Mouse (Mus musculus) liver, adult 2 months (tissue): Measurements from ENCODE around the gene Snupn. TPM values are rescaled to one million over a fixed set of nuclear protein-coding genes. Genes with fewer than 3 reads are reported as not detected.

Experiments
- DNase-seq: peaks from one replicate; pipeline ENCODE4 v3.0.0-alpha.2; 2011; ENCODE audit warnings: low read depth, low spot score; ENCODE audit errors: extremely low read depth
- H3K27ac ChIP-seq: fragments of 200-500 bp; replicated peaks from 2 replicates; pipeline ENCODE4 v1.5.1; 2012; ENCODE audit warnings: low read depth, mild to moderate bottlenecking, control low read depth, inconsistent platforms, low read length; ENCODE audit not compliant: insufficient read depth
- H3K27me3 ChIP-seq: fragments of 200-500 bp; 2 replicates; pipeline ENCODE4 v1.6.1; 2012; ENCODE audit warnings: mild to moderate bottlenecking, moderate library complexity, low read length, inconsistent platforms; ENCODE audit not compliant: control insufficient read depth, insufficient read depth
- H3K36me3 ChIP-seq: fragments of 200-500 bp; 2 replicates; pipeline ENCODE4 v1.6.1; 2012; ENCODE audit warnings: low read length, inconsistent platforms; ENCODE audit not compliant: control insufficient read depth, insufficient read depth
- H3K4me1 ChIP-seq: fragments of 200-500 bp; 2 replicates; pipeline ENCODE4 v1.6.1; 2011; ENCODE audit warnings: low read length; ENCODE audit not compliant: control insufficient read depth, insufficient read depth
- H3K4me3 ChIP-seq: fragments of 200-500 bp; 2 replicates; pipeline ENCODE4 v1.5.1; 2011; ENCODE audit warnings: low read depth, mild to moderate bottlenecking, control low read depth, low read length, moderate library complexity; ENCODE audit not compliant: insufficient read depth
- H3K79me2 ChIP-seq: fragments of 200-500 bp; 2 replicates; pipeline ENCODE4 v1.6.1; 2012; ENCODE audit warnings: inconsistent platforms, mild to moderate bottlenecking, low read length, moderate library complexity; ENCODE audit not compliant: control insufficient read depth, insufficient read depth
- H3K9ac ChIP-seq: fragments of 200-500 bp; 2 replicates; pipeline ENCODE4 v1.6.1; 2012; ENCODE audit warnings: low read depth, mild to moderate bottlenecking, control low read depth, inconsistent platforms, low read length
- CTCF ChIP-seq: fragments of 200-500 bp; IDR thresholded peaks from 2 replicates; pipeline ENCODE4 v1.5.1; 2011; ENCODE audit warnings: low read depth, low read length, control low read depth
- WGBS: fragments of 180-500 bp; shearing (Covaris S2); methylation state at CpG from one replicate; pipeline ENCODE4 v1.1.7; 2018; 5-methylcytosine and 5-hydroxymethylcytosine counted together
- polyA plus RNA-seq: library from polyadenylated mRNA; depleted of rRNA; stranded (reverse); fragments of >200 nt; gene quantifications from 2 replicates; pipeline ENCODE4 v1.2.3, GENCODE M21; 2012; rRNA removed
- total RNA-seq: library from RNA; depleted of rRNA; stranded (reverse); fragments of >200 nt; gene quantifications from 2 replicates; pipeline ENCODE4 v1.2.3, GENCODE M21; 2014; rRNA removed

Gene Snupn
- total and polyA plus RNA-seq, 2 experiments, result 3.7 to 8.4 TPM

GRCm38 (mm10) chr9:57031756-57032155 lies 81.1 kb downstream of the Snupn start:
- Histone ChIP-seq H3K4me3 (no peak overlapping the region), H3K4me1 (no peaks in the 10 kb centered on the region), H3K27me3 (no peaks in the 10 kb centered on the region), H3K79me2 (no peaks in the 10 kb centered on the region), H3K36me3 (peaks cover 29% of the 10 kb centered on the region), H3K9ac (no peak overlapping the region), H3K27ac (no peak overlapping the region)
- 84% methylated on average over 1 of the region's 1 CpGs for WGBS
- no peak for TF ChIP-seq CTCF
- DNase-seq, result no peak

Other genes with a start within 250 kb of the Snupn start
- under 0.01 and 0.13 TPM in 2 replicates for gene Lingo1, start 154.4 kb upstream of the Snupn start, total RNA-seq
- gene Lingo1, start 154.4 kb upstream of the Snupn start, polyA plus RNA-seq, result 0.09 and 0.27 TPM in 2 replicates
- not detected in 2 replicates for gene Odf3l1, start 86.2 kb upstream of the Snupn start, total RNA-seq
- gene Odf3l1, start 86.2 kb upstream of the Snupn start, polyA plus RNA-seq, result 0.11 TPM in 1 of 2 replicates, not detected in the other
- 0.09 and 0.13 TPM in 2 replicates for gene Cspg4, start 85.8 kb upstream of the Snupn start, total RNA-seq
- 0.04 and 0.11 TPM in 2 replicates for gene Cspg4, start 85.8 kb upstream of the Snupn start, polyA plus RNA-seq
- 7.6 and 8.8 TPM in 2 replicates for gene Snx33, start 22.5 kb upstream of the Snupn start, total RNA-seq
- 8.9 and 10.5 TPM in 2 replicates for gene Snx33, start 22.5 kb upstream of the Snupn start, polyA plus RNA-seq
- gene Imp3, start 13.4 kb upstream of the Snupn start, total RNA-seq, result 35.8 and 45.6 TPM in 2 replicates
- gene Imp3, start 13.4 kb upstream of the Snupn start, polyA plus RNA-seq, result 145 and 151 TPM in 2 replicates
- gene Ptpn9, start 44.0 kb downstream of the Snupn start, total RNA-seq, result 6.5 and 8.2 TPM in 2 replicates
- 10.6 and 12.4 TPM in 2 replicates for gene Ptpn9, start 44.0 kb downstream of the Snupn start, polyA plus RNA-seq
- gene Sin3a, start 121.2 kb downstream of the Snupn start, total RNA-seq, result 15.1 and 17.9 TPM in 2 replicates
- gene Sin3a, start 121.2 kb downstream of the Snupn start, polyA plus RNA-seq, result 34.6 and 35.9 TPM in 2 replicates
- 25.8 and 28.1 TPM in 2 replicates for gene Man2c1, start 179.8 kb downstream of the Snupn start, total RNA-seq
- 67.1 and 122 TPM in 2 replicates for gene Man2c1, start 179.8 kb downstream of the Snupn start, polyA plus RNA-seq
- gene Neil1, start 197.4 kb downstream of the Snupn start, total RNA-seq, result 4.0 and 4.2 TPM in 2 replicates
- gene Neil1, start 197.4 kb downstream of the Snupn start, polyA plus RNA-seq, result 6.6 and 7.2 TPM in 2 replicates
- gene Commd4, start 207.5 kb downstream of the Snupn start, total RNA-seq, result 22.7 and 23.6 TPM in 2 replicates
- 73.5 and 86.9 TPM in 2 replicates for gene Commd4, start 207.5 kb downstream of the Snupn start, polyA plus RNA-seq